Mouse (Mus musculus) heart, embryonic 10.5 days (tissue): ENCODE results near the gene Cldn34a. TPM values are rescaled to one million over a fixed set of nuclear protein-coding genes. Genes with fewer than 3 reads are reported as not detected.
"Not testable (repeated sequence)": the region's sequence is repeated elsewhere in the genome, so short reads cannot be mapped to it uniquely, and the experiment has no call there.

Source experiments
- DNase-seq: peaks from one replicate; pipeline ENCODE4 v3.0.0-alpha.2; 2017; ENCODE audit warnings: low spot score
- H3K27ac ChIP-seq: fragments of 300-500 bp; sonication (generic); 2 replicates; pipeline ENCODE4 v1.5.1; 2016; ENCODE audit warnings: mild to moderate bottlenecking
- H3K27me3 ChIP-seq: fragments of 300-500 bp; sonication (generic); 2 replicates; pipeline ENCODE4 v1.6.1; 2016; ENCODE audit warnings: mild to moderate bottlenecking; ENCODE audit not compliant: poor library complexity, insufficient read depth, severe bottlenecking
- H3K36me3 ChIP-seq: fragments of 300-500 bp; sonication (generic); 2 replicates; pipeline ENCODE4 v1.6.1; 2016; ENCODE audit warnings: mild to moderate bottlenecking, moderate library complexity
- H3K4me1 ChIP-seq: fragments of 300-500 bp; sonication (generic); 2 replicates; pipeline ENCODE4 v1.6.1; 2016; ENCODE audit warnings: mild to moderate bottlenecking
- H3K4me3 ChIP-seq: fragments of 300-500 bp; sonication (generic); 2 replicates; pipeline ENCODE4 v1.5.1; 2016; ENCODE audit warnings: mild to moderate bottlenecking, moderate library complexity
- H3K9me3 ChIP-seq: fragments of 300-500 bp; sonication (generic); 2 replicates; pipeline ENCODE4 v1.6.1; 2016; ENCODE audit warnings: mild to moderate bottlenecking, moderate library complexity
- WGBS: fragments of 180-500 bp; shearing (Covaris S2); methylation state at CpG from one replicate; pipeline ENCODE4 v1.1.7; 2016; 5-methylcytosine and 5-hydroxymethylcytosine counted together
- polyA plus RNA-seq: library from polyadenylated mRNA; unstranded; fragments of >200 nt; fragmentation: Nextera tagmentation; extraction: Ambion mirVana; gene quantifications from 2 replicates; pipeline ENCODE4 v1.2.1, GENCODE M21; 2016

The Cldn34a gene
- not detected in 2 replicates for polyA plus RNA-seq

- no peak for DNase-seq
- H3K27ac ChIP-seq, result no peak within 1 kb of the TSS
- H3K27me3 ChIP-seq, result no peaks in the 10 kb centered on the region
Measured at GRCm38 (mm10) chrX:152563034-152563433, at the start of gene Cldn34a. TSS of gene Cldn34a (plus strand) at chrX:152563334.

DNA sequence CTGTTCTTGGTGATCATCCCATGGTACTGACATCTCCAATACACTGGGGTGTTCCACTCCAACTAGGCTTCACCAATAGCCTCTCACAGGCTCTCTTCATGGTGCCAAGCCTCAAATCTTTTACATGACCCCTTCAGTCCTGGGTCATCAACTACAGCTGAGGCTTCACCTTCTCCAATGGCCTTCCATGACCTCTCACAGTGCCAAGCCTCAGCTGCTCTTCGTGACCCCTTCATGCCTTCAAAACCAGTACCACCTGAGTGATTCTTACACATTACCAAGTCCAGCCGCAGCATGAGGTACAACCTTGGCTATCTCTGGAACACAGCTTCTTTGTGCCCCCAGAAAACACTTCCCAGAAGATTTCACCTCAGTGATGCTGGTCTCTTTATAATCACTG, 44.5 kb upstream of the Cldn34a start:
- not testable (repeated sequence) for H3K4me3 ChIP-seq, H3K4me1 ChIP-seq, H3K9me3 ChIP-seq, H3K36me3 ChIP-seq, DNase-seq, H3K27me3 ChIP-seq, H3K27ac ChIP-seq
- WGBS, result 75% methylated on average over 2 of the region's 2 CpGs

More at GRCm38 (mm10) chrX:152563034-152563433, at the start of gene Cldn34a:
- Histone ChIP-seq H3K36me3 (no peaks in the 10 kb centered on the region), H3K4me3 (no peak within 1 kb of the TSS), H3K9me3 (no peaks in the 10 kb centered on the region), H3K4me1 (no peaks in the 10 kb centered on the region)
- WGBS, result 61% methylated on average over 2 of the region's 2 CpGs

GRCm38 (mm10) chrX:152545736-152546135, 17.4 kb upstream of the Cldn34a start:
- no peaks in the 10 kb centered on the region for H3K9me3 ChIP-seq
- no peak overlapping the region for H3K27ac ChIP-seq
- H3K4me3 ChIP-seq, result no peak overlapping the region
- peaks cover 17% of the 10 kb centered on the region; the same call in 1 of the 2 replicates for H3K27me3 ChIP-seq
- DNase-seq, result no peak
- WGBS, result 71% methylated on average over 1 of the region's 1 CpGs
- H3K4me1 ChIP-seq, result no peaks in the 10 kb centered on the region
- no peaks in the 10 kb centered on the region for H3K36me3 ChIP-seq

- Histone ChIP-seq H3K36me3 (no peaks in the 10 kb centered on the region), H3K9me3 (no peaks in the 10 kb centered on the region), H3K4me1 (no peaks in the 10 kb centered on the region), H3K27ac (no peak overlapping the region), H3K4me3 (no peak overlapping the region), H3K27me3 (peaks cover 17% of the 10 kb centered on the region; the same call in 1 of the 2 replicates)
- DNase-seq, result no peak
- 63% methylated on average over 1 of the region's 1 CpGs for WGBS
Measured at GRCm38 (mm10) chrX:152548180-152548579, 15.0 kb upstream of the Cldn34a start.

GRCm38 (mm10) chrX:152557446-152557845, 5.7 kb upstream of the Cldn34a start:
- no peaks in the 10 kb centered on the region for H3K4me1 ChIP-seq
- WGBS, result 67% methylated on average over 6 of the region's 6 CpGs

More at GRCm38 (mm10) chrX:152557446-152557845, 5.7 kb upstream of the Cldn34a start:
- Histone ChIP-seq H3K9me3 (no peaks in the 10 kb centered on the region), H3K27me3 (no peaks in the 10 kb centered on the region), H3K36me3 (no peaks in the 10 kb centered on the region), H3K27ac (no peak overlapping the region), H3K4me3 (no peak overlapping the region)
- DNase-seq, result no peak

Other genes with a start within 250 kb of the Cldn34a start
- gene Kantr, start 235.8 kb upstream of the Cldn34a start, polyA plus RNA-seq, result 9.2 and 15.3 TPM in 2 replicates
- gene Tspyl2, start 220.9 kb upstream of the Cldn34a start, polyA plus RNA-seq, result 19.4 and 29.2 TPM in 2 replicates
- 2.2 and 3.0 TPM in 2 replicates for gene Gpr173, start 194.6 kb upstream of the Cldn34a start, polyA plus RNA-seq
- gene Shroom2, start 206.1 kb downstream of the Cldn34a start, polyA plus RNA-seq, result 7.0 TPM in 2 replicates
- 0.28 TPM in 1 of 2 replicates, not detected in the other for gene Gpr143, start 218.6 kb downstream of the Cldn34a start, polyA plus RNA-seq